Mouse (Mus musculus): ENCODE results near the gene Lysmd2.

DNA sequence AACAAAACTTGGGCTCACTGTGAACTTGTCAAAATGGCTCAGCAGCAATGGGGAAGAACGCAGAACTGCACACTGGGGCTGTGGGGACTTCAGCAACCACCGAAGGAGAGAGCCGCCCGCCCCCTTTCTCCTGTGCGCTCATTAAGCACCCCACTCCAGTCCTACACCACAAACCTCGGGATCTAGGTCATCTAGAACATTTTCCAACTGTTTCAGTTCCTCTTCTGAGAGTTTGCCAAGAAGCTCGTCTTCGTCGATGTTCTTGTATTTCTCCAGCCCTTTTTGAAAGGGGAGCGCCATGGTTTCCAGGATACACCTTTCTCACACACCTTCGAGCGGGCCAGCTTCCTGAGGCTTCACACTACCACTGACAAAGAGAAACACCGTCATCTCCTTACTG lies 28.5 kb upstream of the Lysmd2 start:
- TF ChIP-seq UBTF (IDR thresholded peaks at IDR 0.05; ENCODE audit: borderline replicate concordance, insufficient read depth, low read depth, low read length) (no peak), GATA1 (IDR thresholded peaks at IDR 0.05; ENCODE audit: low read depth, low read length) (no peak), POLR2A (IDR thresholded peaks at IDR 0.05; ENCODE audit: control insufficient read depth in 1 of 2, insufficient read depth in 1 of 2, low read depth in 1 of 2, low read length in 2 of 2, poor library complexity in 1 of 2) (no peak), MEF2A (IDR thresholded peaks at IDR 0.05; ENCODE audit: extremely low read depth, insufficient replicate concordance, low read depth, low read length, poor library complexity, severe bottlenecking) (no peak), POLR2AphosphoS2 (IDR thresholded peaks at IDR 0.05; ENCODE audit: low read length) (no peak), POLR2AphosphoS5 (IDR thresholded peaks at IDR 0.05; ENCODE audit: borderline replicate concordance, low read depth, low read length) (no peak), CHD2 (IDR thresholded peaks at IDR 0.05; ENCODE audit: low read length) (no peak), CTCF (IDR thresholded peaks at IDR 0.05 in 2 of 3, conservative IDR thresholded peaks at IDR 0.05 in 1 of 3; ENCODE audit: control insufficient read depth in 1 of 3, insufficient read depth in 1 of 3, low read depth in 2 of 3, low read length in 3 of 3, poor library complexity in 1 of 3, severe bottlenecking in 1 of 3) (no peak), ETS1 (IDR thresholded peaks at IDR 0.05; ENCODE audit: low read depth, low read length) (no peak), EP300 (IDR thresholded peaks at IDR 0.05; ENCODE audit: low read depth in 1 of 2, low read length in 2 of 2) (no peak), BHLHE40 (IDR thresholded peaks at IDR 0.05; ENCODE audit: borderline replicate concordance, low read depth, low read length) (no peak), ELF1 (IDR thresholded peaks at IDR 0.05; ENCODE audit: low read depth, low read length) (no peak)

All from MEL (cell line).